Mouse (Mus musculus) lung, postnatal 10 days (tissue): ENCODE measurements around the gene Slc33a1.

Source experiments
- DNase-seq: peaks from one replicate; pipeline ENCODE4 v3.0.0; 2021

The Slc33a1 gene

DNA sequence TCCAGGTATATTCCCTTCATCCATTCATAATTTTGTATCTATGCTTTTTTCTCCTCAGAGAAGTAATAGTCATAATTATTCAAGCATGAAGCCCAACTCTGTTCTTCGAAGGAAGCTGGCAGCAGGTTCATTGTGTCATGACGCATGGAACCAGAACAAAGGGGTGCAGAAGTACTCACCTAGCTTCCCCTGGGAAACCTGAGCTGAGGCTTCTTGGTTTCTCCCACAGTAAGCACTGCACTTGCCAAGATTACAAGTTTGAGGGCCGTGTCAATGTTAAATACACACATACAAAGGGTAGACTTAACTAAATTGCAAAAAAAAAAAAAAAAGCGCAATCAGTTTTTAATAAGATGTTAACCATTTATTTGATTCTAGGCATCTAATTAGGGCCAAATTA lies 68.3 kb downstream of the Slc33a1 start:
- DNase-seq = no peak

DNA sequence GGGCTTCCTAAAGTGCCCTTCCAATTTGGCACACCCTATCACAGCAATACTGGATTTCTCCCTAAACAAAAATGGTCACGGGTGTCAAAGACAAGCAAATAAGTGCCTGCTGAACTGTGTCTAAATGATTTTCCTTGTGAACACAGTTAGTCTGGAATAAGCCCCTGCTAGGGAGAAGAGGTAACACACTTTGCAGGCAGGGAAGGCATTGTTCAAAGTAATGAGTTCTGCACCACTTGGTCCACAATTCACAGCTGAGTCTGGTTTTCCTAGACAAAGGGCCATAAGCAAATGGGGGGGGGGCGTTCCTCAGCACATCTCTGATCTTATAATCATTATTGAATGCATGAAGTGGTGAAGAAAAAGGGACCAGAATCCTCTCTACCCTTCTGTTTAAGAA lies 68.8 kb downstream of the Slc33a1 start:
- no peak for DNase-seq

DNA sequence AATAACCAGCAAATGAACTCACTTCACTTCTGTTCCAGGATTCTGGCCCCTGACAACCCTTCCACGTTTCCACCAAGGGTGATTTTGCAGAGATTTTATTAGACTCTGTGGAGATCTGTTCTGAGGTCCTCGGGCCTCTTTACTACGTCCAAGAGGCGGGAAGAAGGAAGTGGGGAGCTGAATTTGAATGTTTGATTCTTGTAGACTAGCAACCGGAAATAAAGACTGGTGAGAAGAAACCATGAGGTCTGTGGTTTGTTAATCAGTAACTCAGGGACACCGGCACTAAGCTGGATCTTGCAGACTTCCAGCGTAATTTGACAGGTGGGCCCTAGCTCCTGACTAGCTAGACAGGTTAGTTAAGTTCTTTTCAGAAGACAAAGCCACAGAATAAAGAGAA lies 70.9 kb downstream of the Slc33a1 start:
- no peak for DNase-seq

DNA sequence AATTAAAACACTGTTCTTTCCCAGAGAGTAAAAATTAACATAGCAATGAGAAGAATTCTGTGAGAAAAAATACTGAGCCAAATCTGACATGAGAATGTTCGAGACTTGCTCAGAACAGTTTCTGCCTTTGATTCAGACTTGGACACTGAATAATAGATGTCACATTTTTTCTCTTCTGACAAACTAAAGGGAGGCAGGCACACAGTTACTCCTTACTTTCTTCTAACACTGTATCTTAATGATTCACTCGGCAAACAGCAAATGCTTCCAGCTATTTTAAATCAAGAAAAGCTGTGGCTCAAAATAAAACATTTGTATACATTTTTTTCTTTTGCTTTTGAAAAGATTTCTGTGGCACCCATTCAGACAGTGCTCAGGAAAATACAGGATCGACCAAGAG lies 72.4 kb downstream of the Slc33a1 start:
- no peak for DNase-seq
